Mouse (Mus musculus) lung, adult 2 months (tissue): ENCODE results near the gene Trp53i13.

Experiments
- CTCF ChIP-seq: fragments of 200-500 bp; IDR thresholded peaks from 2 replicates; pipeline ENCODE4 v1.5.1; 2011; ENCODE audit warnings: mild to moderate bottlenecking, low read length, control low read depth; ENCODE audit not compliant: insufficient read depth
- POLR2A ChIP-seq: fragments of 200-500 bp; IDR thresholded peaks from 2 replicates; pipeline ENCODE4 v1.6.1; 2011; ENCODE audit warnings: low read depth, mild to moderate bottlenecking, control low read depth, low read length, borderline replicate concordance; ENCODE audit errors: extremely low read depth

DNA sequence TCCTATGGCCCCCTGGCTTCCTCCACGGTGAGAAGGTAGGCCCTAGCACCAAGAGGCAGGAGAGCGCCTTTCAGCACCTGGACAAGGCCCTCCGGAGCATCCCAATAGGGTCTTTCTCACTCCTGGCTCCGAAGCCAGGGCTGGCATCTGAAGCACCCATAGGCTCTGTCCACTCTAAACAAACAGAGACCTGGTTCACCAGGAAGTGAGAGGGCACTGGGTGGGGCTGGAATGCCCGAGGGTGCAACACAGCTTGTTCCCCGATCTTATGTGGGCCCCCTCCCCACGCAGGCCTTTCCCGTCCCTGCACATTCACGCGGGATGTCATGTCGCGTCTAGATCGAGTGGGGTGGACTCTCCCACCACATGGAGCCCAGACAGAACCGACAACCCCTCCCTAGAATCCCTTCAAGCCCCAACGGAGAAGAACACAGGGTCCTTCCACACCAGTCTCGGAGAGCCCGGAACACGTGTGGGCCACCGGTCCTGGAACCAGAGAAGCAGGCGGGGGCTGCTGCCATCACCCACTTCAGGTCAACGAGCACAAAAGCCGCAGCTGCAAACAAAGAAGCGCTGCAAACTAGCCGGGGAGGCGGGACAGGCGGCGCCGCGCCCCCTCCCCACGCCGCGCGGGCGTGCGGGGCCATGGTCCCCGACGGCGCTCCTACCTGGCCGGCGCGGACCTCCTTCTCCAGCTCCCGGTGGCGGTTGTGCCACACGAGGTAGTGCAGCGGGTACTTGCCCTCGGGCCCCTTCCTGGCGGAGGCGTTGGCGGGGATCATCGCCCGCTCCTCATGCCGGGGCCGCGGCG, 26.8 kb downstream of the Trp53i13 start:
- TF ChIP-seq POLR2A (no peak), CTCF (no peak)
